Mouse (Mus musculus): ENCODE measurements around the gene A730071L15Rik. TPM values are rescaled to one million over a fixed set of nuclear protein-coding genes. Genes with fewer than 3 reads are reported as not detected.

A730071L15Rik gene
- polyA plus RNA-seq, 1 experiment from 2014 or later: 0.31 TPM

- no peak within 1 kb of the TSS for H3K4me3 ChIP-seq (replicated peaks; ENCODE audit: low read length)
- no peaks in the 10 kb centered on the region for H3K36me3 ChIP-seq (replicated peaks; ENCODE audit: control insufficient read depth, insufficient read depth)
- H3K4me2 ChIP-seq (replicated peaks): no peak within 1 kb of the TSS
- ATAC-seq (ENCODE audit: low FRiP score) (no peak), DNase-seq (ENCODE audit: low spot score) (no peak)
- no peak within 1 kb of the TSS for H3K9ac ChIP-seq
- no peaks in the 10 kb centered on the region for H3K4me1 ChIP-seq (replicated peaks; ENCODE audit: control insufficient read depth, insufficient read depth, low read length)
- H3K27ac ChIP-seq: no peak within 1 kb of the TSS
- H3K9me3 ChIP-seq (ENCODE audit: control insufficient read depth, low read length): no peaks in the 10 kb centered on the region
- H3K27me3 ChIP-seq (ENCODE audit: control insufficient read depth, insufficient read depth, low read length): no peaks in the 10 kb centered on the region
- 89% methylated on average over 7 of the region's 7 CpGs for WGBS
Measured at GRCm38 (mm10) chr11:6230012-6230411, 30.2 kb downstream of the A730071L15Rik start, which contains the start of gene Npc1l1. Gene Npc1l1, minus strand, starts transcription at chr11:6230143.

- H3K27ac ChIP-seq: no peak overlapping the region
- H3K4me1 ChIP-seq (replicated peaks; ENCODE audit: control insufficient read depth, insufficient read depth, low read length): no peaks in the 10 kb centered on the region
- no peak overlapping the region for H3K4me2 ChIP-seq (replicated peaks)
- no peaks in the 10 kb centered on the region for H3K27me3 ChIP-seq (ENCODE audit: control insufficient read depth, insufficient read depth, low read length)
- no peak overlapping the region for H3K9ac ChIP-seq
- 89% methylated on average over 4 of the region's 4 CpGs for WGBS
- DNase-seq (ENCODE audit: low spot score) (no peak), ATAC-seq (ENCODE audit: low FRiP score) (no peak)
- no peak overlapping the region for H3K4me3 ChIP-seq (replicated peaks; ENCODE audit: low read length)
- H3K36me3 ChIP-seq (replicated peaks; ENCODE audit: control insufficient read depth, insufficient read depth): no peaks in the 10 kb centered on the region
- H3K9me3 ChIP-seq (ENCODE audit: control insufficient read depth, low read length): no peaks in the 10 kb centered on the region
Measured at GRCm38 (mm10) chr11:6233025-6233424, 33.2 kb downstream of the A730071L15Rik start.

GRCm38 (mm10) chr11:6244707-6245106, 44.9 kb downstream of the A730071L15Rik start:
- H3K36me3 ChIP-seq (replicated peaks; ENCODE audit: control insufficient read depth, insufficient read depth): no peaks in the 10 kb centered on the region
- H3K27ac ChIP-seq: no peak overlapping the region
- no peak overlapping the region for H3K4me3 ChIP-seq (replicated peaks; ENCODE audit: low read length)
- no peaks in the 10 kb centered on the region for H3K9me3 ChIP-seq (ENCODE audit: control insufficient read depth, low read length)
- DNase-seq (ENCODE audit: low spot score) (no peak), ATAC-seq (ENCODE audit: low FRiP score) (no peak)
- no peak overlapping the region for H3K4me2 ChIP-seq (replicated peaks)
- H3K27me3 ChIP-seq (ENCODE audit: control insufficient read depth, insufficient read depth, low read length): no peaks in the 10 kb centered on the region
- no peak overlapping the region for H3K9ac ChIP-seq
- WGBS: 41% methylated on average over 19 of the region's 19 CpGs
- H3K4me1 ChIP-seq (replicated peaks; ENCODE audit: control insufficient read depth, insufficient read depth, low read length): no peaks in the 10 kb centered on the region

Other genes with a start within 250 kb of the A730071L15Rik start
- 3.9 and 4.2 TPM in 2 replicates for gene Gck, start 249.9 kb upstream of the A730071L15Rik start, polyA plus RNA-seq (2014; fragmentation: Nextera tagmentation; extraction: Ambion mirVana)
- gene Ykt6, start 244.3 kb upstream of the A730071L15Rik start, polyA plus RNA-seq (2014; fragmentation: Nextera tagmentation; extraction: Ambion mirVana): 39.9 and 48.4 TPM in 2 replicates
- 117 and 126 TPM in 2 replicates for gene Camk2b, start 133.7 kb upstream of the A730071L15Rik start, polyA plus RNA-seq (2014; fragmentation: Nextera tagmentation; extraction: Ambion mirVana)
- 57.0 and 57.7 TPM in 2 replicates for gene Nudcd3, start 386 bp downstream of the A730071L15Rik start, polyA plus RNA-seq (2014; fragmentation: Nextera tagmentation; extraction: Ambion mirVana)
- gene Npc1l1, start 30.1 kb downstream of the A730071L15Rik start, polyA plus RNA-seq (2014; fragmentation: Nextera tagmentation; extraction: Ambion mirVana): 0.04 and 0.14 TPM in 2 replicates
- 68.1 and 69.9 TPM in 2 replicates for gene Ddx56, start 67.7 kb downstream of the A730071L15Rik start, polyA plus RNA-seq (2014; fragmentation: Nextera tagmentation; extraction: Ambion mirVana)
- gene Tmed4, start 74.8 kb downstream of the A730071L15Rik start, polyA plus RNA-seq (2014; fragmentation: Nextera tagmentation; extraction: Ambion mirVana): 117 and 121 TPM in 2 replicates
- gene Ogdh, start 91.6 kb downstream of the A730071L15Rik start, polyA plus RNA-seq (2014; fragmentation: Nextera tagmentation; extraction: Ambion mirVana): 123 and 130 TPM in 2 replicates
- 31.7 and 33.5 TPM in 2 replicates for gene Zmiz2, start 189.0 kb downstream of the A730071L15Rik start, polyA plus RNA-seq (2014; fragmentation: Nextera tagmentation; extraction: Ambion mirVana)
- 4,304 and 4,427 TPM in 2 replicates for gene Ppia, start 215.4 kb downstream of the A730071L15Rik start, polyA plus RNA-seq (2014; fragmentation: Nextera tagmentation; extraction: Ambion mirVana)
- gene H2afv, start 244.4 kb downstream of the A730071L15Rik start, polyA plus RNA-seq (2014; fragmentation: Nextera tagmentation; extraction: Ambion mirVana): 239 and 249 TPM in 2 replicates